Mouse (Mus musculus) liver, embryonic 11.5 days (tissue): ENCODE results near the gene Rnf5. TPM values are rescaled to one million over a fixed set of nuclear protein-coding genes. Genes with fewer than 3 reads are reported as not detected.
A peak's percentile ranks its signal among the peaks of the same experiment; 100 is the strongest.

Source experiments
- ATAC-seq: fragments of 200-750 bp; cut with Nextera tagmentation; replicated peaks from 2 replicates; pipeline ENCODE4 v1.8.0; 2017; ENCODE audit warnings: moderate number of reproducible peaks, mild to moderate bottlenecking, moderate TSS enrichment, moderate library complexity; ENCODE audit not compliant: low FRiP score
- DNase-seq: peaks from one replicate; pipeline ENCODE4 v3.0.0-alpha.2; 2017; ENCODE audit warnings: low spot score
- H3K27ac ChIP-seq: fragments of 300-500 bp; sonication (generic); 2 replicates; pipeline ENCODE4 v1.5.1; 2014; ENCODE audit warnings: mild to moderate bottlenecking, low read depth, low read length, control low read depth
- H3K27me3 ChIP-seq: fragments of 300-500 bp; sonication (generic); replicated peaks from 2 replicates; pipeline ENCODE4 v1.6.1; 2014; ENCODE audit warnings: low read length, mixed read lengths; ENCODE audit not compliant: control insufficient read depth, insufficient read depth
- H3K36me3 ChIP-seq: fragments of 300-500 bp; sonication (generic); 2 replicates; pipeline ENCODE4 v1.6.1; 2014; ENCODE audit warnings: mild to moderate bottlenecking, low read length, moderate library complexity, mixed read lengths; ENCODE audit not compliant: control insufficient read depth, insufficient read depth
- H3K4me1 ChIP-seq: fragments of 300-500 bp; sonication (generic); replicated peaks from 2 replicates; pipeline ENCODE4 v1.6.1; 2014; ENCODE audit warnings: low read length, mixed read lengths; ENCODE audit not compliant: control insufficient read depth, insufficient read depth
- H3K4me2 ChIP-seq: fragments of 300-500 bp; sonication (generic); 2 replicates; pipeline ENCODE4 v1.6.1; 2014; ENCODE audit warnings: mild to moderate bottlenecking, control low read depth, moderate library complexity
- H3K4me3 ChIP-seq: fragments of 300-500 bp; sonication (generic); 2 replicates; pipeline ENCODE4 v1.5.1; 2014; ENCODE audit warnings: low read depth, low read length, control low read depth
- H3K9ac ChIP-seq: fragments of 300-500 bp; sonication (generic); 2 replicates; pipeline ENCODE4 v1.6.1; 2014; ENCODE audit warnings: low read depth, low read length, control low read depth
- H3K9me3 ChIP-seq: fragments of 300-500 bp; sonication (generic); 2 replicates; pipeline ENCODE4 v1.6.1; 2016; ENCODE audit warnings: low read length, inconsistent platforms, mixed read lengths; ENCODE audit not compliant: control insufficient read depth
- WGBS: fragments of 180-500 bp; shearing (Covaris S2); extraction: QIAGEN DNeasy Blood & Tissue Kit; methylation state at CpG from one replicate; pipeline ENCODE4 v1.1.7; 2014; 5-methylcytosine and 5-hydroxymethylcytosine counted together
- polyA plus RNA-seq: library from polyadenylated mRNA; unstranded; fragments of >200 nt; fragmentation: Nextera tagmentation; extraction: Ambion mirVana; gene quantifications from 2 replicates; pipeline ENCODE4 v1.2.1, GENCODE M21; 2014

The Rnf5 gene
- polyA plus RNA-seq, 1 experiment from 2014 or later: 109 TPM

GRCm38 (mm10) chr17:34592581-34593549, 10.6 kb downstream of the Rnf5 start:
- H3K4me1 ChIP-seq: peaks cover 65% of the 10 kb centered on the region
- ATAC-seq (no peak), DNase-seq (no peak)
- peak overlapping the region; percentile 96 for H3K9ac ChIP-seq
- H3K9me3 ChIP-seq: no peaks in the 10 kb centered on the region
- H3K27ac ChIP-seq: peak overlapping the region; percentile 95
- WGBS: 2% methylated on average over 30 of the region's 32 CpGs
- H3K27me3 ChIP-seq: no peaks in the 10 kb centered on the region
- peak overlapping the region; percentile 91 for H3K4me3 ChIP-seq
- peak overlapping the region; percentile 100 for H3K4me2 ChIP-seq
- peaks cover 4% of the 10 kb centered on the region; the same call in 1 of the 2 replicates for H3K36me3 ChIP-seq

- peak overlapping the region; percentile 96 for H3K9ac ChIP-seq
- no peaks in the 10 kb centered on the region for H3K9me3 ChIP-seq
- 0% methylated on average over 21 of the region's 35 CpGs for WGBS
- peak overlapping the region; percentile 100 for H3K4me2 ChIP-seq
- H3K4me1 ChIP-seq: peaks cover 62% of the 10 kb centered on the region
- peaks cover 4% of the 10 kb centered on the region; the same call in 1 of the 2 replicates for H3K36me3 ChIP-seq
- H3K27me3 ChIP-seq: no peaks in the 10 kb centered on the region
- DNase-seq (peak; percentile 94), ATAC-seq (peak; percentile 67)
- peak overlapping the region; percentile 91 for H3K4me3 ChIP-seq
- H3K27ac ChIP-seq: peak overlapping the region; percentile 95
These were observed 11.5 kb downstream of the Rnf5 start for GRCm38 (mm10) chr17:34591994-34592375.

GRCm38 (mm10) chr17:34591029-34591993, 12.2 kb downstream of the Rnf5 start, which contains the start of gene Pbx2:
Gene Pbx2, plus strand, starts transcription at chr17:34591266.
- no peaks in the 10 kb centered on the region for H3K27me3 ChIP-seq
- peak; percentile 62 for DNase-seq
- H3K36me3 ChIP-seq: peaks cover 4% of the 10 kb centered on the region; the same call in 1 of the 2 replicates
- peak; percentile 7; the same call in 1 of the 2 replicates for ATAC-seq
- WGBS: 5% methylated on average over 21 of the region's 21 CpGs
- peaks cover 62% of the 10 kb centered on the region for H3K4me1 ChIP-seq
- peak within 1 kb of the TSS; percentile 91 for H3K4me3 ChIP-seq
- peak within 1 kb of the TSS; percentile 96 for H3K9ac ChIP-seq
- H3K9me3 ChIP-seq: no peaks in the 10 kb centered on the region
- peak within 1 kb of the TSS; percentile 100 for H3K4me2 ChIP-seq
- H3K27ac ChIP-seq: peak within 1 kb of the TSS; percentile 95

GRCm38 (mm10) chr17:34590154-34590987, 13.1 kb downstream of the Rnf5 start:
- H3K4me1 ChIP-seq: peaks cover 58% of the 10 kb centered on the region
- H3K36me3 ChIP-seq: peaks cover 4% of the 10 kb centered on the region; the same call in 1 of the 2 replicates
- peak overlapping the region; percentile 95 for H3K27ac ChIP-seq
- ATAC-seq (no peak), DNase-seq (no peak)
- no peaks in the 10 kb centered on the region for H3K9me3 ChIP-seq
- H3K27me3 ChIP-seq: no peaks in the 10 kb centered on the region
- H3K9ac ChIP-seq: peak overlapping the region; percentile 96
- WGBS: 48% methylated on average over 15 of the region's 15 CpGs
- H3K4me2 ChIP-seq: peak overlapping the region; percentile 100
- peak overlapping the region; percentile 91 for H3K4me3 ChIP-seq

- H3K27ac ChIP-seq: peak within 1 kb of the TSS; percentile 95
- H3K9ac ChIP-seq: peak within 1 kb of the TSS; percentile 96
These were observed 13.8 kb downstream of the Rnf5 start, which contains the start of gene Gpsm3 for GRCm38 (mm10) chr17:34589681-34590101. Gene Gpsm3, plus strand, starts transcription at chr17:34589806.

GRCm38 (mm10) chr17:34589206-34589605, 14.3 kb downstream of the Rnf5 start:
- ATAC-seq (no peak), DNase-seq (no peak)
- H3K4me2 ChIP-seq: peak overlapping the region; percentile 100
- peak overlapping the region; percentile 13; the same call in 1 of the 2 replicates for H3K27ac ChIP-seq
- peak overlapping the region; percentile 91 for H3K4me3 ChIP-seq
- peaks cover 54% of the 10 kb centered on the region for H3K4me1 ChIP-seq
- 27% methylated on average over 7 of the region's 7 CpGs for WGBS
- no peaks in the 10 kb centered on the region for H3K36me3 ChIP-seq
- H3K9ac ChIP-seq: no peak overlapping the region
- no peaks in the 10 kb centered on the region for H3K9me3 ChIP-seq
- no peaks in the 10 kb centered on the region for H3K27me3 ChIP-seq

More at GRCm38 (mm10) chr17:34589681-34590101, 13.8 kb downstream of the Rnf5 start, which contains the start of gene Gpsm3:
- Histone ChIP-seq H3K4me2 (peak within 1 kb of the TSS; percentile 100), H3K36me3 (no peaks in the 10 kb centered on the region; the same call in 1 of the 2 replicates), H3K4me1 (peaks cover 54% of the 10 kb centered on the region), H3K9me3 (no peaks in the 10 kb centered on the region), H3K27me3 (no peaks in the 10 kb centered on the region), H3K4me3 (peak within 1 kb of the TSS; percentile 91)
- ATAC-seq: no peak
- WGBS: 3% methylated on average over 7 of the region's 7 CpGs
- DNase-seq: no peak

- no peaks in the 10 kb centered on the region for H3K36me3 ChIP-seq
- WGBS: 46% methylated on average over 3 of the region's 3 CpGs
- no peak overlapping the region for H3K9ac ChIP-seq
- H3K27me3 ChIP-seq: no peaks in the 10 kb centered on the region
- H3K4me2 ChIP-seq: peak overlapping the region; percentile 100
- peaks cover 50% of the 10 kb centered on the region for H3K4me1 ChIP-seq
- ATAC-seq: no peak
- peak overlapping the region; percentile 91 for H3K4me3 ChIP-seq
- DNase-seq: no peak
- no peaks in the 10 kb centered on the region for H3K9me3 ChIP-seq
- H3K27ac ChIP-seq: peak overlapping the region; percentile 72; the same call in 1 of the 2 replicates
These were observed 14.7 kb downstream of the Rnf5 start for GRCm38 (mm10) chr17:34588767-34589166.
